Mouse (Mus musculus): ENCODE measurements around the gene Taar8b.
A peak's percentile ranks its signal among the peaks of the same experiment; 100 is the strongest.
"Not testable (repeated sequence)": the region's sequence is repeated elsewhere in the genome, so short reads cannot be mapped to it uniquely, and the experiment has no call there.

Gene Taar8b

GRCm38 (mm10) chr10:24092194-24092593, at the start of gene Taar8b:
Taar8b (minus strand) TSS chr10:24092294.
- no peak for DNase-seq

- peak in 1 of 2 experiments; percentile 21 for DNase-seq
These were observed 46.6 kb upstream of the Taar8b start for GRCm38 (mm10) chr10:24138623-24139261.

- DNase-seq: no peak
These were observed 42.1 kb upstream of the Taar8b start for GRCm38 (mm10) chr10:24134071-24134645.

GRCm38 (mm10) chr10:24133132-24133531, 41.0 kb upstream of the Taar8b start:
- no peak for DNase-seq

GRCm38 (mm10) chr10:24132273-24132672, 40.2 kb upstream of the Taar8b start:
- DNase-seq: peak; percentile 37 to 66

GRCm38 (mm10) chr10:24131451-24132262, 39.6 kb upstream of the Taar8b start:
- peak; percentile 52 to 71 for DNase-seq

- DNase-seq: peak; percentile 55 to 62
These were observed 19.2 kb upstream of the Taar8b start for GRCm38 (mm10) chr10:24111116-24111778.

GRCm38 (mm10) chr10:24109434-24109833, 17.3 kb upstream of the Taar8b start, which contains the start of gene Taar9:
Taar9 (minus strand) TSS chr10:24109534.
- DNase-seq: not testable (repeated sequence)

GRCm38 (mm10) chr10:24108236-24108635, 16.1 kb upstream of the Taar8b start:
- no peak for DNase-seq

GRCm38 (mm10) chr10:24107747-24108146, 15.7 kb upstream of the Taar8b start:
- no peak for DNase-seq

- not testable (repeated sequence) for DNase-seq
These were observed 11.2 kb upstream of the Taar8b start for GRCm38 (mm10) chr10:24103299-24103698.

- not testable (repeated sequence) for DNase-seq
These were observed 9.7 kb upstream of the Taar8b start, which contains the start of gene Taar8c for GRCm38 (mm10) chr10:24101812-24102211. Taar8c (minus strand) TSS chr10:24101912.

- not testable (repeated sequence) for DNase-seq
These were observed 4.9 kb upstream of the Taar8b start for GRCm38 (mm10) chr10:24097010-24097409.

- DNase-seq: no peak
These were observed 4.9 kb downstream of the Taar8b start for GRCm38 (mm10) chr10:24087168-24087567.

GRCm38 (mm10) chr10:24086555-24086954, 5.5 kb downstream of the Taar8b start:
- no peak for DNase-seq

- no peak for DNase-seq
These were observed 6.2 kb downstream of the Taar8b start for GRCm38 (mm10) chr10:24085936-24086335.

- DNase-seq: peak; percentile 69 to 70
These were observed 11.9 kb downstream of the Taar8b start for GRCm38 (mm10) chr10:24080166-24080565.

GRCm38 (mm10) chr10:24076200-24076599, 15.9 kb downstream of the Taar8b start, which contains the start of gene Taar8a:
Taar8a (plus strand) TSS chr10:24076500.
- DNase-seq: not testable (repeated sequence)

GRCm38 (mm10) chr10:24074751-24075150, 17.3 kb downstream of the Taar8b start:
- DNase-seq: not testable (repeated sequence)

- DNase-seq: no peak
These were observed 33.1 kb downstream of the Taar8b start for GRCm38 (mm10) chr10:24058986-24059385.

- no peak for DNase-seq
These were observed 40.1 kb downstream of the Taar8b start for GRCm38 (mm10) chr10:24052039-24052438.

GRCm38 (mm10) chr10:24049210-24049609, 42.9 kb downstream of the Taar8b start, which contains the start of gene Taar7f:
Taar7f (plus strand) TSS chr10:24049510.
- no peak for DNase-seq

Data from kidney, postnatal 4 days (tissue).